In the genomic region with DNA sequence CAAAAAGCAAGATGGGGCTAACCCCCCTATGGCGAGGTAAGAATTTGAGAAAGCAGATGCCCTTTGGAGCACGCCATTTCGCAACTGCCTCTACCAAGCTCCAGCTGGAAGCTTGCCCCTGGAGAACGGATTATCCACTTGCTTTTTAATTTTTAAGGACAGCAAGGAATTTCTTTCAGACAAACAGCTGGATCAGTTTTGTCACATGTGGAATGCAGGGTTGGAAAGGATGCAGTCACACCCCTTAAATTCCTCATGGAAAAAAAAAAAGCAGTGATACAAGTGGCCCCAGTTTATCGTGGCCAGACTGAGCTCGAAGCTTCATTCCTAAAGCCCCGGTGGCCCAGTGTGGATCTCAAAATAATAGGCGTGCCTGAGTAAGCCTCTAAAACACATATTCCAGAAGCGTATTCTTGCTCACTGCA, we compare ENCODE assay signal across 16 mouse cellular contexts. TPM values are rescaled to one million over a fixed set of nuclear protein-coding genes. Genes with fewer than 3 reads are reported as not detected.
DNase-seq lines count a peak whose midpoint lies in the region; ATAC-seq and TF ChIP-seq lines count a peak whose summit lies in the region.
"Had no signal": no experiment of that assay in that cellular context is flagged by ENCODE, and none has a peak within 500 bp of the region (broad histone marks: within the 10 kb centered on the region; RNA-seq: fewer than 3 reads in every experiment).

No protein-coding gene starts in this region.

- no peak overlapping the region for H3K9ac ChIP-seq in heart, adult 2 months (ENCODE audit: low read depth, low read length)
- no peak overlapping the region for H3K9ac ChIP-seq in ES-E14 (ENCODE audit: insufficient read depth, low read depth, low read length, poor library complexity, severe bottlenecking)
- H3K9ac ChIP-seq in limb, embryonic 14.5 days (ENCODE audit: low read depth, low read length, severe bottlenecking): no peak overlapping the region
- H3K9ac ChIP-seq: forebrain, embryonic 12.5 days; intestine, embryonic 15.5 days; midbrain, embryonic 15.5 days; neural tube, embryonic 15.5 days had no signal

- no peak overlapping the region for H3K27ac ChIP-seq in heart, adult 2 months
- H3K27ac ChIP-seq in heart, embryonic 10.5 days: no peak overlapping the region
- H3K27ac ChIP-seq in ES-E14 (ENCODE audit: insufficient read depth, low read depth, low read length, poor library complexity, severe bottlenecking): no peak overlapping the region
- H3K27ac ChIP-seq in limb, embryonic 14.5 days (replicated peaks; ENCODE audit: low read depth, low read length): no peak overlapping the region
- H3K27ac ChIP-seq in left cerebral cortex, adult 2 months: no peak overlapping the region
- H3K27ac ChIP-seq: forebrain, embryonic 12.5 days; intestine, embryonic 15.5 days; midbrain, embryonic 15.5 days; neural tube, embryonic 15.5 days had no signal

- H3K4me2 ChIP-seq in limb, embryonic 14.5 days (replicated peaks; ENCODE audit: low read depth, low read length, severe bottlenecking): no peak overlapping the region
- H3K4me2 ChIP-seq: forebrain, embryonic 12.5 days; intestine, embryonic 15.5 days; midbrain, embryonic 15.5 days; neural tube, embryonic 15.5 days had no signal

- WGBS in heart, adult 2 months: 61% methylated on average over 9 of the region's 9 CpGs
- 79% methylated on average over 9 of the region's 9 CpGs for WGBS in heart, embryonic 10.5 days
- WGBS in limb, embryonic 14.5 days: 56% methylated on average over 9 of the region's 9 CpGs

- H3K9me3 ChIP-seq in heart, embryonic 10.5 days: no peaks in the 10 kb centered on the region
- H3K9me3 ChIP-seq in ES-E14 (ENCODE audit: control insufficient read depth, insufficient read depth, low read depth, low read length): no peaks in the 10 kb centered on the region
- H3K9me3 ChIP-seq in limb, embryonic 14.5 days (ENCODE audit: control insufficient read depth, low read length): no peaks in the 10 kb centered on the region
- H3K9me3 ChIP-seq: forebrain, embryonic 12.5 days; intestine, embryonic 15.5 days; midbrain, embryonic 15.5 days; neural tube, embryonic 15.5 days had no signal

- no peak for TF ChIP-seq EP300 in heart, adult 2 months (IDR thresholded peaks at IDR 0.05; ENCODE audit: insufficient read depth, low read depth, low read length)

- H3K4me1 ChIP-seq in heart, adult 2 months (ENCODE audit: control insufficient read depth, insufficient read depth, low read length): no peaks in the 10 kb centered on the region; the same call in 1 of the 2 replicates
- H3K4me1 ChIP-seq in heart, embryonic 10.5 days: no peaks in the 10 kb centered on the region
- H3K4me1 ChIP-seq in ES-E14 (ENCODE audit: control insufficient read depth in 2 of 2, insufficient read depth in 2 of 2, low read length in 2 of 2, poor library complexity in 1 of 2): no peaks in the 10 kb centered on the region
- no peaks in the 10 kb centered on the region for H3K4me1 ChIP-seq in limb, embryonic 14.5 days (ENCODE audit: control insufficient read depth, insufficient read depth, low read length)
- H3K4me1 ChIP-seq: forebrain, embryonic 12.5 days; intestine, embryonic 15.5 days; midbrain, embryonic 15.5 days; neural tube, embryonic 15.5 days had no signal

- TF ChIP-seq POLR2A in heart, adult 2 months (IDR thresholded peaks at IDR 0.05; ENCODE audit: insufficient read depth, low read depth, low read length): no peak
- TF ChIP-seq POLR2A in limb, embryonic 14.5 days (IDR thresholded peaks at IDR 0.05; ENCODE audit: borderline replicate concordance, extremely low read depth, insufficient read depth, insufficient read length): no peak

- in situ Hi-C loops in ES-E14 (cut with MboI; ENCODE audit: low sequenced_read_pairs in 2 of 2, unreplicated experiment in 2 of 2): no loop called here

- no peaks in the 10 kb centered on the region for H3K27me3 ChIP-seq in heart, adult 2 months (ENCODE audit: control insufficient read depth, insufficient read depth, low read length)
- H3K27me3 ChIP-seq in heart, embryonic 10.5 days (ENCODE audit: insufficient read depth, poor library complexity, severe bottlenecking): no peaks in the 10 kb centered on the region
- H3K27me3 ChIP-seq in limb, embryonic 14.5 days (ENCODE audit: control insufficient read depth, insufficient read depth, low read length): no peaks in the 10 kb centered on the region
- H3K27me3 ChIP-seq: forebrain, embryonic 12.5 days; intestine, embryonic 15.5 days; midbrain, embryonic 15.5 days; neural tube, embryonic 15.5 days had no signal

- TF ChIP-seq CTCF in heart, adult 2 months (IDR thresholded peaks at IDR 0.05): no peak
- no peak for TF ChIP-seq CTCF in left cerebral cortex, adult 2 months (IDR thresholded peaks at IDR 0.05)

- intact Hi-C loops in heart, adult 2 months (cut with DNase I): no loop called here
- intact Hi-C loops in gastrocnemius, postnatal 14 days (cut with DNase I; ENCODE audit: low total_unique reads): no loop called here
- intact Hi-C loops in left cerebral cortex, adult 2 months (cut with DNase I): no loop called here

- peak; percentile 45 for ATAC-seq in limb, embryonic 14.5 days (ENCODE audit: low FRiP score, low read depth)
- ATAC-seq: intestine, embryonic 15.5 days; midbrain, embryonic 15.5 days had no signal

- H3K4me3 ChIP-seq in heart, adult 2 months: no peak overlapping the region
- no peak overlapping the region for H3K4me3 ChIP-seq in heart, embryonic 10.5 days
- H3K4me3 ChIP-seq in ES-E14 (ENCODE audit: insufficient read depth in 1 of 2, low read depth in 1 of 2, low read length in 2 of 2, poor library complexity in 1 of 2, severe bottlenecking in 1 of 2): no peak overlapping the region
- H3K4me3 ChIP-seq in limb, embryonic 14.5 days (replicated peaks; ENCODE audit: low read length): no peak overlapping the region
- H3K4me3 ChIP-seq in left cerebral cortex, adult 2 months: no peak overlapping the region
- H3K4me3 ChIP-seq: forebrain, embryonic 12.5 days; intestine, embryonic 15.5 days; midbrain, embryonic 15.5 days; neural tube, embryonic 15.5 days had no signal

- H3K79me2 ChIP-seq in heart, adult 2 months (replicated peaks; ENCODE audit: control insufficient read depth, insufficient read depth, low read length): no peaks in the 10 kb centered on the region

- no peaks in the 10 kb centered on the region for H3K36me3 ChIP-seq in heart, adult 2 months (ENCODE audit: control insufficient read depth, insufficient read depth, low read length)
- no peaks in the 10 kb centered on the region for H3K36me3 ChIP-seq in heart, embryonic 10.5 days
- no peaks in the 10 kb centered on the region for H3K36me3 ChIP-seq in ES-E14 (ENCODE audit: control insufficient read depth, insufficient read depth, low read length, poor library complexity, severe bottlenecking)
- no peaks in the 10 kb centered on the region for H3K36me3 ChIP-seq in limb, embryonic 14.5 days (ENCODE audit: control insufficient read depth, insufficient read depth, low read length)
- H3K36me3 ChIP-seq: forebrain, embryonic 12.5 days; intestine, embryonic 15.5 days; midbrain, embryonic 15.5 days; neural tube, embryonic 15.5 days had no signal

- peak; percentile 71 to 72 for DNase-seq in heart, adult 2 months
- DNase-seq in heart, embryonic 10.5 days (ENCODE audit: low spot score): no peak
- DNase-seq in ES-E14 (ENCODE audit: low read depth, low spot score) (no peak), MN1 (ENCODE audit: low spot score) (no peak)
- DNase-seq in gastrocnemius, postnatal 14 days: peak; percentile 48
- peak; percentile 61 for DNase-seq in limb, embryonic 14.5 days (ENCODE audit: low spot score)
- DNase-seq in left cerebral cortex, adult 2 months (ENCODE audit: extremely low spot score in 1 of 2, low spot score in 2 of 2): no peak
- DNase-seq in cerebellum, adult 11 months: no peak
- DNase-seq: adrenal gland, postnatal 10 days; B cell, adult 2 months; right cerebral cortex, postnatal 14 days had no signal

TF ChIP-seq in ES-E14, 5 proteins besides CTCF, POLR2A, EP300 and RAD21:
- TF ChIP-seq MAFK (IDR thresholded peaks at IDR 0.05; ENCODE audit: insufficient read depth, low read depth, low read length): no peak
- no peak for TF ChIP-seq ZC3H11A (IDR thresholded peaks at IDR 0.05; ENCODE audit: borderline replicate concordance, low read depth, low read length)
- TF ChIP-seq ZNF384 (IDR thresholded peaks at IDR 0.05; ENCODE audit: low read depth, low read length): 0 out of 2 replicates have a peak, but pooled peaks have one; percentile 18
- no peak for TF ChIP-seq CHD2 (IDR thresholded peaks at IDR 0.05; ENCODE audit: low read depth, low read length)

RNA-seq across cellular contexts. Expression of a gene that starts 13.1 kb away (rescaled TPM):
- total RNA-seq in heart, adult 2 months (2021): 1 to 10 TPM; 2.1 to 4.4 TPM
- 2.5 and 3.4 TPM in 2 replicates for polyA plus RNA-seq in heart, adult 2 months (2012; rRNA removed)
- polyA plus RNA-seq in heart, embryonic 10.5 days (2016; fragmentation: Nextera tagmentation; extraction: Ambion mirVana): 1.5 and 2.3 TPM in 2 replicates
- total RNA-seq in ES-E14 (2012; rRNA removed): 4.3 and 11.0 TPM in 2 replicates
- 1 to 10 TPM; 5.8 to 9.5 TPM for total RNA-seq in gastrocnemius, postnatal 14 days (2021)
- 16.6 and 22.7 TPM in 2 replicates for polyA plus RNA-seq in limb, embryonic 14.5 days (2012; rRNA removed)
- polyA plus RNA-seq in limb, embryonic 14.5 days (2014; fragmentation: Nextera tagmentation; extraction: Ambion mirVana): 26.5 and 26.9 TPM in 2 replicates
- 1 to 10 TPM; 3.2 to 4.8 TPM for total RNA-seq in left cerebral cortex, adult 2 months (2021)
- total RNA-seq: common myeloid progenitor, adult 5-6 weeks had no signal

Comparison
In these comparisons a context has a peak if more than half of its experiments do, and no peak if none do; other contexts are left out.
1. DNase-seq: peak in heart, adult 2 months (2 of 2), gastrocnemius, postnatal 14 days (single experiment) and limb, embryonic 14.5 days (single experiment); none in heart, embryonic 10.5 days (single experiment), ES-E14 (single experiment), MN1 (single experiment), left cerebral cortex, adult 2 months (0 of 2) and cerebellum, adult 11 months (single experiment).